Mouse (Mus musculus) gastrocnemius, adult 2 months (tissue): ENCODE data around the gene Fhdc1. TPM values are rescaled to one million over a fixed set of nuclear protein-coding genes. Genes with fewer than 3 reads are reported as not detected.
A peak's percentile ranks its signal among the peaks of the same experiment; 100 is the strongest.

ENCODE experiments used
- DNase-seq: peaks from one replicate; pipeline ENCODE4 v3.0.0; 2022
- H3K27ac ChIP-seq: fragments of 200-600 bp; 2 replicates; pipeline ENCODE4 v1.8.1; 2022; ENCODE audit warnings: mild to moderate bottlenecking
- H3K4me3 ChIP-seq: fragments of 200-600 bp; 2 replicates; pipeline ENCODE4 v1.8.1; 2022; ENCODE audit warnings: mild to moderate bottlenecking, moderate library complexity
- CTCF ChIP-seq: fragments of 200-600 bp; IDR thresholded peaks from 2 replicates; pipeline ENCODE4 v1.8.1; 2022; ENCODE audit warnings: antibody characterized with exemption, mild to moderate bottlenecking, moderate library complexity
- intact Hi-C: fragments of 180-260 bp; cut with DNase I; formaldehyde crosslinking; loops from one replicate; pipeline ENCODE4 v1.15.1; 2025
- total RNA-seq, 2 experiments: library from RNA; stranded (reverse); gene quantifications; 2 replicates each; pipeline ENCODE4 v1.2.3; 2021

Fhdc1 gene
- total RNA-seq, 2 experiments from 2014 or later = 0.14 to 0.15 TPM

DNA sequence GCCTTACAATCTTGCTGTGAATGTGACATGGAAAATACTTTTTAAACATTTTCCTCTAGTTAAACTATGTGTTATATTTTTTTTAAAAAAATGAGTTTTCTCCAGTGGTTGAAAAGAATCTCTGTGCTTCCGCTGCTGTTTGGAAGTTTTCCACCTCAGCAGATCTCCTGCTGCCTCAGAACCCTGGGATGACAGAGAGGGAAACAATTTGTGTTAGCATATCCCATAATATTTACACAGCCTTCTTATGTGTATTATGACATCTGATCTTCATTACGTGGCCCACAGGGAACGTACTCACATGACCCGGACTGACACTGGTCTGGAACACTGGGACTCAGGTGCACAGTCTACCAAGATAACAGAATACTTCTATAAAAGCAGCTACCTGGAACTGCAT is 74.7 kb downstream of the Fhdc1 start:
- intact Hi-C loops = no loop called here
- DNase-seq = no peak
- H3K4me3 ChIP-seq = no peak overlapping the region
- no peak for TF ChIP-seq CTCF
- no peak overlapping the region for H3K27ac ChIP-seq

DNA sequence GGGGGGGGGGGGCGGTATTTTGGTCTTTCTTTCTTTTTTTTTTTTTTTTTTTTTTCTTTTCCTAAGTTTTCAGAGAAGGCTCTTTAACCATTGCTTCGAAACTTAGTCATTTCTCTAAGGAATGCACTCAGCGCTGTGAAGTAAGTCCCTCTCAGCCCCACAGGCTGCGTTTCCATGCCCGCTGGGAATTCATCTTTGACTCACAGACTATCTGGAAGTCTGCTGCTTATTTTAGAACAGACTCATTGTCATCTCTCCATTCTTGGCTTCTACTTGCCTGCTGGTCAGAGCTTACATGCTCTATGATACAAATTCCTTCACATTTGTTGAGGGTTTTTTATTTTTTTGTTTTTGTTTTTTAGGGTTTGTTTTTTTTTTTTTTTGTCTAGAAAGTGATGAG is 76.8 kb downstream of the Fhdc1 start:
- H3K27ac ChIP-seq = no peak overlapping the region
- intact Hi-C loops = no loop called here
- no peak overlapping the region for H3K4me3 ChIP-seq
- no peak for TF ChIP-seq CTCF
- peak; percentile 27 for DNase-seq

DNA sequence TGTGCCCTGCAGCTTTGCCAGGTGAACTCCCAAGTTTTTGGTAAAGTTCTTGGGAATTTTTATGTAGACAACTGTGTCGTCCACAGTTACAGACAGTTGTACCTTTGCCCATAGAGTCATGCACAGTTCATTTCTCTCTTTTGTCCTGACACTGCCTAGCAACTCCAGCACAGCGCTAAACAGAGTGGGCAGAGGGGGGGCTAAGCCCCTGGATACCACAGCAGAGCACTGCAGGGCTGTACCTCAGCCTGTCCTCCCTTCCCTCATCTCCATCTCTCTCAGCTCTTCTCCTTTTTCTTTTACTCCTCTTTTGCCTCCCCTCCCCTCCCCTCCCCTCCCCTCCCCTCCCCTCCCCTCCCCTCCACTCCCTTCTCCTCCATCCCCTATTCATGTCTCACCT is 77.5 kb downstream of the Fhdc1 start:
- DNase-seq = no peak
- H3K4me3 ChIP-seq = no peak overlapping the region
- H3K27ac ChIP-seq = no peak overlapping the region
- intact Hi-C loops = no loop called here
- TF ChIP-seq CTCF = no peak

DNA sequence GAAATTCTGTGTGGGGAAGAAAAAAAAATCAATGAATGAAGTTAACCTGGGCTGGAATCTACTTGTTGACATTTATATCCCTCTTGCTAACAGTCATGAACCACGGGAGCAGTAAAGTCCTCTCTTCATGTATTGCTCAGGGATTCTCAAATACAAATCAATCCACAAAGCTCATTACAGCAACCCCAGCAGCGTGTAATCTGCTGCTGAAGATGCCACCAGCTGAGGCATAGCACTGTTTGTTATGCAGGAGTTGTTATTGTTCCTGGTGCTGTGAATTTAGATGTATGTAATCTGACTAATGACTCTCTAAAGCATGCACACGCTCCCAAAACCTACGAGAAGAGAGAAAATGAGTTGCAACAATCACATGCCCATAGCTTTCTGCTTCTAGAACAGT is 82.3 kb downstream of the Fhdc1 start:
- no peak for TF ChIP-seq CTCF
- Histone ChIP-seq H3K27ac (no peak overlapping the region), H3K4me3 (no peak overlapping the region)
- no peak for DNase-seq
- intact Hi-C loops = no loop called here

GRCm38 (mm10) chr3:84396240-84396639 is 84.0 kb downstream of the Fhdc1 start:
- H3K4me3 ChIP-seq = no peak overlapping the region
- no peak for TF ChIP-seq CTCF
- H3K27ac ChIP-seq = no peak overlapping the region
- no peak for DNase-seq
- intact Hi-C loops = no loop called here

DNA sequence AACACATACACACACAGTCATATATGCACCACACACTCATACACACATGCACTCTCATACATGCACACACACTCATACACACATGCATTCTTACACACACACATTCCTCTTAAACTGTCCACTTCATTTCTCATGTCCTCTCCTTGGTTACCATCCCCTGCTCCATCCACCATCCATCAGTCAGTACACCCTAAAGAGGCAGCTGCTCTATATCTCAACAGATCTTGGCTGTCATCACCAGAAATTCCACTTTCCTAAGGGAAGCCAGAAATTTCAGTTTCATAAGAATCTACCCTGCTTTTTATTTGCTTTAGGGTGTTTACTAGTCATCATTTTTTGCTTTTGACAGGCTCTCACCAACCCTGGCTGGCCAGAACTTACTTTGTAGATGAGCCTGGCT is 84.4 kb downstream of the Fhdc1 start:
- TF ChIP-seq CTCF = no peak
- no peak for DNase-seq
- no peak overlapping the region for H3K4me3 ChIP-seq
- H3K27ac ChIP-seq = no peak overlapping the region
- intact Hi-C loops = no loop called here

DNA sequence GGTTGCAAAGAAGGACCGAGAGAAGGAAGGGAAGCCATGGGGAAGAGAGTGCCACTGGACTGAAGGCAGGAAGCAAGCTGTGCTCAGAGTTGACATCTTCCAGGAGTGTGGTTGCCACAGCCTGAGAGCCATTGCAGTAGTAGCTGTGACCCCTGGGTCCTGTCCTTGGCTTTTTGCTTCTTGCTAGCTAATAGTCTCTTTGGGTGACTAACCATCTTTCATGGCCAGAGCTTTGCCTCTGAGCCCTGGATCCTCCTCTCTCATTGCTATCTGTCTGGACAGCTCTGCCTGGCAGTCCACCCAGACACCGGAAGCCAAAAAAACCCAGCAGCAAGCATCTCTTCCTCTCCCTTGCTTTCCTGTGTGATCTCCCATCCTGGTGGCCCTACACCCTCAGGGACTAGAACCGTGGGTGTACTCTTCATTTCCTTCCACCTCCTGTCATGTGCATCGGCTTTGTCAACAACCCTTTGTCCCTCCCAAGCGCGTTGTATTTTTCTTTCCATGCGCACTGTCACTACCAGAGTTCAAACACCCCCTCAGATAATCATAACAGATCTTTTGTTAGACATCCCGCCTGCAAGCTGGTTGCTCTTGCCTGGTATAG is 85.3 kb downstream of the Fhdc1 start:
- Histone ChIP-seq H3K4me3 (no peak overlapping the region), H3K27ac (no peak overlapping the region)
- no peak for DNase-seq
- intact Hi-C loops = no loop called here
- no peak for TF ChIP-seq CTCF

Other genes starting within 250 kb of the Fhdc1 start
- gene Trim2, start 173.6 kb downstream of the Fhdc1 start, total RNA-seq = 1 to 10 TPM; 1.2 to 2.0 TPM
- 10 to 100 TPM in 1 of 2 experiments, 1 to 10 TPM in 1; 9.2 to 11.2 TPM for gene Arfip1, start 102.2 kb upstream of the Fhdc1 start, total RNA-seq
- gene Tigd4, start 113.1 kb upstream of the Fhdc1 start, total RNA-seq = 10 to 100 TPM in 1 of 2 experiments, 1 to 10 TPM in 1; 6.0 to 18.3 TPM
- under 1 TPM; 0.73 to 0.74 TPM for gene Tmem154, start 185.8 kb upstream of the Fhdc1 start, total RNA-seq